Mouse (Mus musculus) liver, embryonic 12.5 days (tissue): Measurements from ENCODE around the gene Cdyl. TPM values are rescaled to one million over a fixed set of nuclear protein-coding genes. Genes with fewer than 3 reads are reported as not detected.
A peak's percentile ranks its signal among the peaks of the same experiment; 100 is the strongest.

Source experiments
- ATAC-seq: fragments of 200-750 bp; cut with Nextera tagmentation; 2 replicates; pipeline ENCODE4 v1.8.0; 2017; ENCODE audit warnings: moderate number of reproducible peaks, mild to moderate bottlenecking, moderate library complexity
- H3K27ac ChIP-seq: fragments of 300-500 bp; sonication (generic); 2 replicates; pipeline ENCODE4 v1.5.1; 2016; ENCODE audit warnings: mild to moderate bottlenecking
- H3K27me3 ChIP-seq: fragments of 300-500 bp; sonication (generic); replicated peaks from 2 replicates; pipeline ENCODE4 v1.6.1; 2016; ENCODE audit warnings: mild to moderate bottlenecking, moderate library complexity
- H3K36me3 ChIP-seq: fragments of 300-500 bp; sonication (generic); 2 replicates; pipeline ENCODE4 v1.6.1; 2016; ENCODE audit warnings: mild to moderate bottlenecking, moderate library complexity
- H3K4me1 ChIP-seq: fragments of 300-500 bp; sonication (generic); 2 replicates; pipeline ENCODE4 v1.6.1; 2016
- H3K4me2 ChIP-seq: fragments of 300-500 bp; sonication (generic); 2 replicates; pipeline ENCODE4 v1.6.1; 2016; ENCODE audit warnings: mild to moderate bottlenecking, moderate library complexity
- H3K4me3 ChIP-seq: fragments of 300-500 bp; sonication (generic); 2 replicates; pipeline ENCODE4 v1.5.1; 2016; ENCODE audit warnings: mild to moderate bottlenecking, moderate library complexity
- H3K9ac ChIP-seq: fragments of 300-500 bp; sonication (generic); 2 replicates; pipeline ENCODE4 v1.6.1; 2016; ENCODE audit warnings: mild to moderate bottlenecking, moderate library complexity
- H3K9me3 ChIP-seq: fragments of 300-500 bp; sonication (generic); replicated peaks from 2 replicates; pipeline ENCODE4 v1.6.1; 2016; ENCODE audit warnings: mild to moderate bottlenecking, moderate library complexity
- WGBS: fragments of 180-500 bp; shearing (Covaris S2); methylation state at CpG from one replicate; pipeline ENCODE4 v1.1.7; 2016; ENCODE audit not compliant: insufficient replicate concordance; 5-methylcytosine and 5-hydroxymethylcytosine counted together
- polyA plus RNA-seq: library from polyadenylated mRNA; unstranded; fragments of >200 nt; fragmentation: Nextera tagmentation; extraction: Ambion mirVana; gene quantifications from 2 replicates; pipeline ENCODE4 v1.2.1, GENCODE M21; 2016

The Cdyl gene
- polyA plus RNA-seq, 1 experiment from 2014 or later = 18.8 TPM

DNA sequence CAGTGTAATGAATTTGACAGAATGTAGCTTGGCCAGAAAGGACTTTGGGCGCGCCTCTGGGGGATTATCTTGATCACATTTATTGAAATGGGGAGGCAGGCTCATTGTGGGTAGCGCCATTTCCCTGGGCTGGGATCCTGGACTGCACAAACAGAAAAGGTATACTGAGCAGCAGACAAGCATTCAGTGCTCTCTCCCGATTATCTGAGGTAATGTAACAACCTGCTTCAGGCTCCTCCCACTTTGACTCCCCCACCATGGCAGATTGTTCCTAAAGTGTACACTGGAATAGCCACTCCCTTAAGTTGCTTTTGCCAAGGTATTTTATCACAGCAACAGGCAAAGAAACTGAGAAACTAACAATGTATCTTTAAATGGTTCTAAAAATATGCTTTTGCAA, 58.0 kb downstream of the Cdyl start:
- Histone ChIP-seq H3K36me3 (no peaks in the 10 kb centered on the region), H3K27me3 (no peaks in the 10 kb centered on the region), H3K4me1 (peaks cover 12% of the 10 kb centered on the region), H3K4me3 (no peak overlapping the region), H3K9ac (no peak overlapping the region), H3K9me3 (no peaks in the 10 kb centered on the region), H3K4me2 (no peak overlapping the region), H3K27ac (no peak overlapping the region)
- WGBS = 77% methylated on average over 4 of the region's 4 CpGs
- no peak for ATAC-seq

DNA sequence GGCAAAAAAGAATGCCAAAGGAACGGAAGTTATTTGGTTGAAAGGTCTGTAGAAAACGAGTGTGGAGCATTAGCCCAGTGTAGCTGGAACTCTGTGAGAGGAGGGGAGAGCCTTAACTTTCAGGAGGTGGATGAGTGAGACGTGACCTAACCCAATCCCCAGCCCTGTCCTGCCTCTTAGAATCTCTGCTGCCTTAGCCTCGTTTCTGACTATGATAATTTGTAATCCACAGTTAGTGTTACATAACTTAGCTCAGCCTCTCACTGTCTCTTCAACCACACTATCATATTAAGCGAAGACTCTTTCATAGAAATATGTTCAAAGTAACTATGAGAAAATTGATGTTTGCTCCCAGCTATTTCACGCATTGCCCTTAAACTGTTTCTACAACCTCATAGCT, 59.9 kb downstream of the Cdyl start:
- no peak overlapping the region for H3K9ac ChIP-seq
- no peaks in the 10 kb centered on the region for H3K9me3 ChIP-seq
- H3K4me3 ChIP-seq = no peak overlapping the region
- H3K27me3 ChIP-seq = no peaks in the 10 kb centered on the region
- H3K4me1 ChIP-seq = peaks cover 18% of the 10 kb centered on the region
- WGBS = 62% methylated on average over 6 of the region's 6 CpGs
- no peaks in the 10 kb centered on the region for H3K36me3 ChIP-seq
- ATAC-seq = no peak
- no peak overlapping the region for H3K4me2 ChIP-seq
- no peak overlapping the region for H3K27ac ChIP-seq

DNA sequence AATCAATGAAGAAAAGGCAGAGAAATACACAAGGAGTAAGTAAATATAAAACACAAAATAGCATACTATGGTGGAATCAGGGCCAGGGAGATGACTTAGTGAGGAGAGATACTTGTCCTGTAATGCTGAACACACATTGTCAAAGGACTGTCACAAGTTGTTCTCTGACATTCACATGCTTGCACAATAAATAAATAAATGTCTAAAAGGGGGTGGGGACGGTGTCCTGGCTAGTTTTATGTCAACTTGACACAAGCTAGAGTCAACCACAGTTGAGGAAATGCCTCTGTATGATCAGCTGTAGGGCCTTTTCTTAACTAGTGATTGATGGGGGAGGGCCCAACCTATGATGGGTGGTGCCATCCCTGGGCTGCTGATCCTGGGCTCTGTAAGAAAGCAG, 63.4 kb downstream of the Cdyl start:
- Histone ChIP-seq H3K27ac (no peak overlapping the region), H3K9ac (no peak overlapping the region)
- WGBS = 40% methylated on average over 1 of the region's 1 CpGs

DNA sequence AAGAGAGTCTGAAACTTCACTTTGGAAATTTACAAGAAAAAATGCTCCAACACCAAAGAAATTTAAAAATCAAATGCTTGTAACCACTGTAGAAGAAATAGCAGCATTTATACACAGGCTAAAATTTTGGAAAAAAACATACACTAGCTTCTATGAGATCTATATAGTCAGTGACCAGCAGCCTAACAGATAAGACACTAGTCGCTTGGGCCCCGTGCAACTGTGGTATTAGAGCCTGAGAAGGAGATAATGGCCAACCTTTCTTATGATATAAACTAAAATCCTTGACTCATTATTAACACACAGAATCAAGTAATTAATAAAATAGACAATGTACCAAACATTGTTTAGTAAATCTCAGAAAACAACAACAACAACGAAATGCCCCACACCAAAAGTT, 66.4 kb downstream of the Cdyl start:
- WGBS = 55% methylated on average over 3 of the region's 3 CpGs
- H3K4me1 ChIP-seq = peaks cover 8% of the 10 kb centered on the region
- no peaks in the 10 kb centered on the region for H3K36me3 ChIP-seq
- no peaks in the 10 kb centered on the region for H3K27me3 ChIP-seq
- no peak overlapping the region for H3K27ac ChIP-seq
- no peak overlapping the region for H3K4me2 ChIP-seq
- no peak overlapping the region for H3K4me3 ChIP-seq
- no peak overlapping the region for H3K9ac ChIP-seq
- peak; percentile 65; the same call in 1 of the 2 replicates for ATAC-seq
- H3K9me3 ChIP-seq = no peaks in the 10 kb centered on the region

More for the DNA sequence above, 63.4 kb downstream of the Cdyl start:
- Histone ChIP-seq H3K4me2 (no peak overlapping the region), H3K36me3 (no peaks in the 10 kb centered on the region), H3K4me1 (peaks cover 14% of the 10 kb centered on the region), H3K9me3 (no peaks in the 10 kb centered on the region), H3K27me3 (no peaks in the 10 kb centered on the region), H3K4me3 (no peak overlapping the region)
- ATAC-seq = no peak

DNA sequence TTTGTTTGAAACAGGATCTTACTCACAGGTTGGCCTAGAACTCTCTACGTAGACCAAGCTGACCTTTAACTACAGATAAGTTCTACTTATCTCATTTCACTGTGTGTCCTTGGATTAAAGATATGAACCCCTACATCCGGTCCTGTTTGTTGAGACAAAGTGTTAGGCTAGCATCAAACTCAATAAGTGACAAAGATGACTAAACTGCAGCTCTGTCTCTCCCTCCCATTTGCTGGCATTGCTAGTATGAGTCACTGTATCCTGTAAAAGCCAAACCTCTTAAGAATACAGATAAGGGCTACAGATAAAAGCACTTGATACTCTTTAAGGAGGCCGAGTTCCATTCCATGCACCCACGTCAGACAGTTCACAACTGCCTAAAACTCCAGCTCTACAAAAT, 72.5 kb downstream of the Cdyl start:
- 61% methylated on average over 4 of the region's 4 CpGs for WGBS
- Histone ChIP-seq H3K9ac (no peak overlapping the region), H3K4me3 (no peak overlapping the region), H3K9me3 (no peaks in the 10 kb centered on the region), H3K36me3 (no peaks in the 10 kb centered on the region), H3K4me2 (no peak overlapping the region), H3K27ac (peak overlapping the region; percentile 81), H3K27me3 (no peaks in the 10 kb centered on the region), H3K4me1 (peaks cover 25% of the 10 kb centered on the region)
- ATAC-seq = no peak

DNA sequence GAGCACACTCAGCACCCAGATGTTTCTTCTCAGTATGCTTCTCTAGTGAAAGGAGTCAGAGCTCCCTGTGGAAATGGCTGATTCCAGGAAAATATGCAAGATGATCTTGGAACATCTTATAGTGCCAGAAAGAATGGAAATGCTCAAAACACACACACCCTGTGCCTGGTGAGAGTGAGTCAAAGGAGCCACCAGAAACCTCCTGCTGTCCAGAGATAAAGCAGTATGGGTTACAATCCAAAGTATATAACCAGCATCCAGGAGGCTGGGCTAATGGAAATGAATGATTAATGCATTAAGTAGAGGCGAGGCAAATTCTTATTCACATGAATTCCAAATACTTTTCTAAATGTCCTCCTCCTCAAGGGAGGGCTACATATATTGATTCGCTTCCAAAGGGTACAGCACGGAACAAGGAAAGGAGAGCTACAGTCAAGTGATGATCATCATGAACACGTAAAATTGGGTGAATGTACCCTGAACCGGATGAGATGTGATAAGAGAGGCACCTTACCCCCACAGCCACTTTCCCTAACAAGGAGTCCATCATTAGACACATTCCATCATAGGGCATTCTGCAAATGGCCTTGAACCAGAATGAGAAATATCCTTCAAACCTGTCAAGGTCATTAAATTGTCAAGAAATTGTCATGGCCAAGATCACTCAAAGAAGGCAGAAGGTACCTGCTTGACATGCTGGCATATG, 73.4 kb downstream of the Cdyl start:
- Histone ChIP-seq H3K4me2 (peak overlapping the region; percentile 34), H3K4me3 (no peak overlapping the region), H3K9ac (0 out of 2 replicates have a peak overlapping the region, but pooled peaks have one; percentile 8), H3K4me1 (peaks cover 25% of the 10 kb centered on the region), H3K27me3 (no peaks in the 10 kb centered on the region; the same call in 1 of the 2 replicates), H3K27ac (peak overlapping the region; percentile 81), H3K9me3 (no peaks in the 10 kb centered on the region), H3K36me3 (no peaks in the 10 kb centered on the region)
- ATAC-seq = peak; percentile 96
- WGBS = 63% methylated on average over 5 of the region's 5 CpGs

DNA sequence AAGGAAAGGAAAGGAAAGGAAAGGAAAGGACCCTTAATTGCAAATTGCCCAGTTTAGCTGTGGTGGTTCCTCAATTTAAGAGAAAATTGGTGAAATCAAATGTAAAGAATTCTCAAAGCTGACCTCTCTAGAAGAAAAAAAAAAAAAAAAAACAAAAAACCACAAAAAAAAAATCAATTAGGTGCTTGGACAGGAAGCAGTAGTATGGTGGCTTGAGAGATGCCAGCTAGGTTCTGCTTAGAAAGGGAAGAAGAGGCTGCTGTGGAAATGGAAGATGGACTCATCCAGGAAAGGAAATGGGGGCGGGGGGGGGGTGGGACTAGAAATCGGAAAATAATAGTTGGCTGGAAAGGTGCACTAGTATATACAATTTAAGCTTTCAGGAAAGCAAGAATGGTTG, 77.9 kb downstream of the Cdyl start:
- WGBS = 16% methylated on average over 2 of the region's 2 CpGs
- H3K4me3 ChIP-seq = no peak overlapping the region

DNA sequence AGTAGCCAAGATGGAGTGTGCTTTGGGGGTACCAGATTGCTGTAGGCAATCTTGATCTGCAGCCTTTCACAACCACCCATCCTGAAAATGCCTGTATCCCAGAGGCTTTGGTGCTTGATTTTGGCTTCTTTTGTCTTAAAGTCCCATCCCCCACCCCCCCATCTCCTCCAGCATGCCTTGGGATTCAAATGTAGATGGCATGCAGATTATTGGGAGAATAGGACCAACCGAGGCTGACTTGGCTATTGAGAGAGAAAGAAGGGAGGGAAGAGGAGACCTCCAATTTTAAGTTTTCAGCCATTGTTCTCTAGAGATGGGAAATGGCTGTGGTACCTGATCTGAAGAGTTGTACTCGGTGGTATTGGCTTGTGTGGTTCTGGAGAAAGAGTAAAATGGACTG, 78.6 kb downstream of the Cdyl start:
- Histone ChIP-seq H3K36me3 (no peaks in the 10 kb centered on the region), H3K4me3 (no peak overlapping the region), H3K4me2 (no peak overlapping the region), H3K9ac (no peak overlapping the region), H3K4me1 (peaks cover 30% of the 10 kb centered on the region), H3K9me3 (no peaks in the 10 kb centered on the region), H3K27me3 (no peaks in the 10 kb centered on the region; the same call in none of the 2 replicates), H3K27ac (no peak overlapping the region)
- 47% methylated on average over 2 of the region's 2 CpGs for WGBS
- ATAC-seq = no peak

More for the DNA sequence above, 77.9 kb downstream of the Cdyl start:
- Histone ChIP-seq H3K36me3 (no peaks in the 10 kb centered on the region), H3K9me3 (no peaks in the 10 kb centered on the region), H3K4me2 (no peak overlapping the region), H3K9ac (no peak overlapping the region), H3K27ac (no peak overlapping the region), H3K27me3 (no peaks in the 10 kb centered on the region; the same call in none of the 2 replicates), H3K4me1 (peaks cover 30% of the 10 kb centered on the region)
- ATAC-seq = no peak

DNA sequence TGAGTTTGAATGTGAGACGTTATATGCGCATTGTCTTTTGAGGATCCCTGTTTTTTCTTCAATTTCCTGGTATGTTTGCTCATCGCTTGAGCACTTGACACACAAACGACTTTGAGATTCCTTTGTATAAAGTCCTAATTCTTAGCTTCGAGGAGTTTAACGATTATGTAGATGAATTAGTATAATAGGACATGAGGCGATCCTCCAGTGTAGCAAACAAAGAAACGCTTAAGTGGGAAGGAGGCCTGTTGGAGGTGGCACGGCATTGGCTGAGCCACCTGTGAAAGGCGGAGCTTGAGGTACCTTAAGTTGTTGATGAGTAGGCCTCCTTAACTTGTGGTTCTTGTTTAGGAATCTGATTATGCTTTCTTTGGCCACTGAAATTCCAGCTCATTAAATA, 79.8 kb downstream of the Cdyl start:
- H3K36me3 ChIP-seq = no peaks in the 10 kb centered on the region
- no peaks in the 10 kb centered on the region for H3K9me3 ChIP-seq
- H3K27me3 ChIP-seq = no peaks in the 10 kb centered on the region; the same call in none of the 2 replicates
- H3K4me3 ChIP-seq = no peak overlapping the region
- 54% methylated on average over 10 of the region's 10 CpGs for whole genome bisulfite sequencing
- peaks cover 37% of the 10 kb centered on the region for H3K4me1 ChIP-seq
- H3K27ac ChIP-seq = peak overlapping the region; percentile 96; the same call in 1 of the 2 replicates
- no peak for ATAC-seq
- H3K4me2 ChIP-seq = peak overlapping the region; percentile 98
- H3K9ac ChIP-seq = no peak overlapping the region

DNA sequence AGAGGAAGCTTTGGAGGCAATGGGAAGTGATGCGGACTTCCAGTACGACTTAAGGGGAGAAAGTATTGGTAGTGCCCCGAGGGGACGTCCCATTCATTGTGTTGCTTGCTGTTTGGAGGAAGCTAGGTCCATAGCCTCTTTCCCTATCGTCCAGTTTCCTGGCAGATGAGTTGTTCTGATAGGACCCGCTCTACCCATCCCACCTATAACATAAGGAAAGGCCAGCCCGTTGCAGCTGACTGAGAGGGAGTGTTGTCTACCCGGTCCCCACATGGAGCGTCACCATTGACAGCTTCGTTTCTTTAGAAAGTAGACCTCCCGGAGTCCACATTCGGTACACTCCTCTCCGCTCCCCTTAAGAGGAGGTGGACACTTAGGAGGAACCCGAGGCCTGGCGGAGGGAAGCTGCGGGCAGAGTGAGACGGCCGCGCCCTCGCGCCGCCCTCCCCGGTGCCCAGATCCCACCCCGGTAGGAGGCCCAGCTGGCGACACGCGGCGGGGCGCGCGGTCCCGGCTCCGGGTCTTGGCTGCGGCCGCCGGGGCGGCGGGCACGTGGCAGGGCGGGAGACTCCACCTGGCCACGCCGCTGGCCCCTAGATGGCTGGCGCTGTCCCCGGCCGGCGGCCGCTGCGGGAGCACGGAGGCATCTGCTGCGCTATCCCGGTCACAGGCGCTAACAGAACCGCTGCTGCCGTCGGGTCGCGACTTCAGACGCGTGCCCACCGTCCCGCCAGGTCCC, 80.8 kb downstream of the Cdyl start:
- H3K9ac ChIP-seq = peak overlapping the region; percentile 100
- H3K4me1 ChIP-seq = peaks cover 40% of the 10 kb centered on the region
- WGBS = 5% methylated on average over 60 of the region's 61 CpGs
- H3K4me3 ChIP-seq = peak overlapping the region; percentile 98
- no peaks in the 10 kb centered on the region for H3K36me3 ChIP-seq
- H3K4me2 ChIP-seq = peak overlapping the region; percentile 98
- peak; percentile 78 for ATAC-seq
- H3K27me3 ChIP-seq = no peaks in the 10 kb centered on the region; the same call in none of the 2 replicates
- H3K27ac ChIP-seq = peak overlapping the region; percentile 96
- no peaks in the 10 kb centered on the region for H3K9me3 ChIP-seq

DNA sequence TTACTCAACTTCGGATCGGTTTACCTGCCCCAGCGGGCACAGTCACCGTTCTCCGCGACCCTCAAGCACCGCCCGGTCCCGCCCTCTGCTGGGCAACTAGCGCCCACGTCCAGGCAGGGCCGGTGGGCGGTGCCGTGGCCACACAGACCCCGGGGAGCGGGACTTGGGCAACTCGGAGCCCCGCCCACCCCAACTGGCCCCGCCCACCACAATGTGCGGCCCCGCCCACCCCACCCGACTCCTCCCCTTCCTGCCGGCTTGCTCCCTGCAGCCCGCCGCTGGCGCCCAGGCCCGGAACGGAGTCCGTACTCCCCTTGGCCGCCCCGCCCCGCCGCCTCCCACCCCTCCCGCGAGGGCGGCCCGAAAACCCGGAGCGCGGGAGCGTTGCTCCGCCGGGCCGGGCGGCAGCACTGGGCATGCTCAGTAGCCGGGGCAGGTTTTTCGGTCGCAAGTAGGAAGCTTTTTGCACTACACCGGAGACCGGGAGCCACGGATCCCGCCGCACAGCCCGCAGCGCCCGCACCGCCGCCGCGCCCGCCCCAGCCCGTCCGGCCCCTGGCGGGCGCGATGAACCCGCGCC, 81.5 kb downstream of the Cdyl start:
- peak overlapping the region; percentile 96 for H3K27ac ChIP-seq
- H3K4me1 ChIP-seq = peaks cover 42% of the 10 kb centered on the region
- WGBS = under 1% methylated on average over 65 of the region's 68 CpGs
- H3K4me3 ChIP-seq = peak overlapping the region; percentile 98
- peak; percentile 91 for ATAC-seq
- H3K9me3 ChIP-seq = no peaks in the 10 kb centered on the region
- peak overlapping the region; percentile 100 for H3K9ac ChIP-seq
- H3K27me3 ChIP-seq = no peaks in the 10 kb centered on the region; the same call in none of the 2 replicates
- peak overlapping the region; percentile 98 for H3K4me2 ChIP-seq
- H3K36me3 ChIP-seq = peaks cover 3% of the 10 kb centered on the region; the same call in 1 of the 2 replicates
